Mouse (Mus musculus): ENCODE measurements around the gene Ubald1. TPM values are rescaled to one million over a fixed set of nuclear protein-coding genes. Genes with fewer than 3 reads are reported as not detected.

The Ubald1 gene
- polyA plus RNA-seq, 1 experiment from 2014 or later = 65.0 TPM

DNA sequence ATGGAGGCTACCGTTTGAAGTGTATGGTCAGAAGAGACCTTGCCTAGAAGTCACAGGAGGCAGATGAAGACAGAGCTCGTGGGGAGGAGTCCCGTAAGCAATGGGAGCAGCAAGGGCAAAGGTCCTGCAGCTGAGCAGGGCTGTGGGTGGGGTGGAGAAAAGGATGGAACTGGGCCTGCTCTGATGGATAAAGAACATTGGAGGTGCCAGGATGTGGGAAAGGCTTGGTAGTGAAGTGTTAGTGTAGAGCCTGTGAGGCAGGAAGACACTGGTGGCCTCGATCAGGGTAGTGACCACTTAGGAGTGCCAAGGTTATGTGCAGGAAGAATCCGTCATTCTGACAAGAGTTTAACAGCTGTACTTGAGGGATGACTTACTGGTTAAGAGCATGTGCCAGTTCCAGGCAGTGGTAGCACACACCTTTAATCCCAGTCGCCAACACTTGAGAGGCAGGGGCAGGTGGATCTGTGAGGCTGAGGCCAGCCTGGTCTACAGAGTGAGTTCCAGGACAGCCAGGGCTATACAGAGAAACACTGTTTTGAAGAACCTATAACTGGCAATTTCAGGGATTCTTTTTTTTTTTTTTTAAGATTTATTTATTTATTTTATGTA is 23.5 kb upstream of the Ubald1 start:
- no peaks in the 10 kb centered on the region for H3K27me3 ChIP-seq (ENCODE audit: control insufficient read depth, insufficient read depth, low read length)
- no peaks in the 10 kb centered on the region for H3K36me3 ChIP-seq (ENCODE audit: control insufficient read depth, insufficient read depth, low read length)
- WGBS = 84% methylated on average over 6 of the region's 6 CpGs
- no peaks in the 10 kb centered on the region for H3K9me3 ChIP-seq (ENCODE audit: control insufficient read depth, low read length)
- H3K27ac ChIP-seq (ENCODE audit: low read depth, low read length) = no peak overlapping the region
- ATAC-seq (ENCODE audit: low read depth) = no peak
- no peak overlapping the region for H3K4me3 ChIP-seq (ENCODE audit: low read depth, low read length)
- no peak overlapping the region for H3K4me2 ChIP-seq (ENCODE audit: low read depth, low read length)
- no peak overlapping the region for H3K9ac ChIP-seq (replicated peaks; ENCODE audit: low read depth, low read length)
- peaks cover 2% of the 10 kb centered on the region; the same call in 1 of the 2 replicates for H3K4me1 ChIP-seq (ENCODE audit: control insufficient read depth, insufficient read depth, low read length)

DNA sequence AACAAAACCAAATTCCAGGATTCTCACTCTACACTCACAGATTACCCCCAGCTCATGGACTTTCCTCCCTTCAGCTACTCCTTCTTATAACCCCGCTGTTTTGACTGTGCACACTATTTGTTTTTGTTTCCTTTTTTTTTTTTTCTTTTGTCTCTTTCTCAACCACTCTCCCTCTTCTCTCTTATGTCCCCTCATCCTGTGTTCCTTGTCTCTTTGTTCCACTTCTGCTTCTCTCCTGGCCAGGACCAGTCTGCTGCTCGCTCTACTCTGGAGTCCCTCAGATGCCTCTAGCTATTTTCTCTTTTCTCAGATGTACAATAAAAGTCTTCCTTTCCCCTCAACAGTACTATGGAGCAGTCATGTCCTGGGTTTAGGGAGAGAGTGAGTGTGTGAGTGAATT is 22.3 kb upstream of the Ubald1 start:
- Histone ChIP-seq H3K4me3 (ENCODE audit: low read depth, low read length) (no peak overlapping the region), H3K4me1 (ENCODE audit: control insufficient read depth, insufficient read depth, low read length) (peaks cover 2% of the 10 kb centered on the region; the same call in 1 of the 2 replicates), H3K9me3 (ENCODE audit: control insufficient read depth, low read length) (no peaks in the 10 kb centered on the region), H3K4me2 (ENCODE audit: low read depth, low read length) (no peak overlapping the region), H3K27ac (ENCODE audit: low read depth, low read length) (no peak overlapping the region), H3K9ac (replicated peaks; ENCODE audit: low read depth, low read length) (no peak overlapping the region), H3K36me3 (ENCODE audit: control insufficient read depth, insufficient read depth, low read length) (no peaks in the 10 kb centered on the region), H3K27me3 (ENCODE audit: control insufficient read depth, insufficient read depth, low read length) (no peaks in the 10 kb centered on the region)
- WGBS = 80% methylated on average over 2 of the region's 2 CpGs
- ATAC-seq (ENCODE audit: low read depth) = no peak

DNA sequence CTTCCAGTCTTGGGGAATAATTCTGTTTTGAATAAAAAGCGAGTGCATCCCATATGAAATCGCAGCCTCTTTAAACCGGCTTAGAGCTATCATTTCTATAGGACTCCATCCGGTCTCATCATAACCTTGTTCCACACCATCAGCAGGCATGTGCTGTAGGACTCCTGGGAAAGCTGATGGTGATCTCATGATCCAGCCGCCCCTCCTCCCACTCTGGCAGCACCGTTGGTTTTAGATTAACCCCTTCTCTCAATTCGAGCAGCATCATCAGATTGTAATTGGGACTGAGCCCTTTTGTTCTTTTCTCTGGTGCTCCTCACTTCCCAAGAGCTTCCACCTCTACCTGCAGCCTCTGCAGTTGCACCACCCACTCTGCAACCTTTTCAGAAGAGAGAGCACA is 21.1 kb upstream of the Ubald1 start:
- no peak overlapping the region for H3K9ac ChIP-seq (replicated peaks; ENCODE audit: low read depth, low read length)
- ATAC-seq (ENCODE audit: low read depth) = peak; percentile 51; the same call in 1 of the 2 replicates
- no peaks in the 10 kb centered on the region for H3K27me3 ChIP-seq (ENCODE audit: control insufficient read depth, insufficient read depth, low read length)
- no peak overlapping the region for H3K4me2 ChIP-seq (ENCODE audit: low read depth, low read length)
- H3K9me3 ChIP-seq (ENCODE audit: control insufficient read depth, low read length) = no peaks in the 10 kb centered on the region
- H3K36me3 ChIP-seq (ENCODE audit: control insufficient read depth, insufficient read depth, low read length) = no peaks in the 10 kb centered on the region
- H3K4me3 ChIP-seq (ENCODE audit: low read depth, low read length) = no peak overlapping the region
- 48% methylated on average over 7 of the region's 7 CpGs for WGBS
- H3K4me1 ChIP-seq (ENCODE audit: control insufficient read depth, insufficient read depth, low read length) = peaks cover 2% of the 10 kb centered on the region; the same call in 1 of the 2 replicates
- peak overlapping the region; percentile 28; the same call in 1 of the 2 replicates for H3K27ac ChIP-seq (ENCODE audit: low read depth, low read length)

DNA sequence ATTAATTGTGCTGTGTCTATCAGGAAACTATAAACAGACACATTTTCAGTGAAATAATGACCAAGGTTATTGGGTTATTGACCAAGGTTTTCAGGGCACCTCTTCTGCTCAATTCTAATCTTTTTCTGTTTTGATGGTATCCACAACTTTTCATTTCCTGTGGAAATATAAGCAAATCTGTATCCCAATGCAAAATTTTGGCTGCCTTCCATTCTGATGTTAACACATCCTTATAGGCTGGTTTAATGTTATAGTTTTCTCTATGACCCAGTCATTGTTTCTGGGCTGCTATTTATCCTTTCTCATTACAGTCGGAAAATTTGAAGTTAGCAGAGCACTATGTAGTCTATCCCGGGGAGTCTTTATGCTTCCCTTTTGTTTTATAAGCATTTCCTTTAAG is 19.6 kb upstream of the Ubald1 start:
- no peak for ATAC-seq (ENCODE audit: low read depth)
- H3K9ac ChIP-seq (replicated peaks; ENCODE audit: low read depth, low read length) = no peak overlapping the region
- no peak overlapping the region for H3K4me2 ChIP-seq (ENCODE audit: low read depth, low read length)
- no peak overlapping the region for H3K27ac ChIP-seq (ENCODE audit: low read depth, low read length)
- H3K4me1 ChIP-seq (ENCODE audit: control insufficient read depth, insufficient read depth, low read length) = peaks cover 2% of the 10 kb centered on the region; the same call in 1 of the 2 replicates
- H3K27me3 ChIP-seq (ENCODE audit: control insufficient read depth, insufficient read depth, low read length) = no peaks in the 10 kb centered on the region
- 76% methylated on average over 2 of the region's 2 CpGs for WGBS
- H3K36me3 ChIP-seq (ENCODE audit: control insufficient read depth, insufficient read depth, low read length) = no peaks in the 10 kb centered on the region
- H3K4me3 ChIP-seq (ENCODE audit: low read depth, low read length) = no peak overlapping the region
- no peaks in the 10 kb centered on the region for H3K9me3 ChIP-seq (ENCODE audit: control insufficient read depth, low read length)

DNA sequence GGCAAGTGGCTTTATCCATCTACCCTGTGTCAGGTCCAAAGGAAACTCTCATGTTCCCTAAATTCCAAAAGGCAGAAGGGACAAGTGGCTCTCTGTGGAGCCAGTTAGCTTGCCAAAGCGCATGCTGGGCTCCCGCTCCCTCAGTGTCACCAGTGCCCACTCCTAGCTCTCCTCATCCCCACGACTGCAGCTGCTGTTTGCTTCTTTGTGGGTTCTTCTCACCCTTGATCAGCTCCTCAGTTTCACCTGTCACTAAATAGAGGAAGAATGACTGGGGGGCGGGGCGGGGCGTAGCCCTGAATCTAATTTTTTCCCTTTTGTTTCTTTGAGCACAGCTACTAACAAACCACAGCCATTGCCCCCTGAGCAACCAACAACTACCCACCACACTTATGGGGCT is 18.8 kb upstream of the Ubald1 start:
- Histone ChIP-seq H3K4me3 (ENCODE audit: low read depth, low read length) (no peak overlapping the region), H3K9ac (replicated peaks; ENCODE audit: low read depth, low read length) (no peak overlapping the region), H3K4me2 (ENCODE audit: low read depth, low read length) (no peak overlapping the region), H3K36me3 (ENCODE audit: control insufficient read depth, insufficient read depth, low read length) (no peaks in the 10 kb centered on the region), H3K27ac (ENCODE audit: low read depth, low read length) (no peak overlapping the region), H3K4me1 (ENCODE audit: control insufficient read depth, insufficient read depth, low read length) (peaks cover 2% of the 10 kb centered on the region; the same call in 1 of the 2 replicates), H3K9me3 (ENCODE audit: control insufficient read depth, low read length) (no peaks in the 10 kb centered on the region), H3K27me3 (ENCODE audit: control insufficient read depth, insufficient read depth, low read length) (no peaks in the 10 kb centered on the region)
- ATAC-seq (ENCODE audit: low read depth) = no peak
- 89% methylated on average over 6 of the region's 6 CpGs for WGBS

DNA sequence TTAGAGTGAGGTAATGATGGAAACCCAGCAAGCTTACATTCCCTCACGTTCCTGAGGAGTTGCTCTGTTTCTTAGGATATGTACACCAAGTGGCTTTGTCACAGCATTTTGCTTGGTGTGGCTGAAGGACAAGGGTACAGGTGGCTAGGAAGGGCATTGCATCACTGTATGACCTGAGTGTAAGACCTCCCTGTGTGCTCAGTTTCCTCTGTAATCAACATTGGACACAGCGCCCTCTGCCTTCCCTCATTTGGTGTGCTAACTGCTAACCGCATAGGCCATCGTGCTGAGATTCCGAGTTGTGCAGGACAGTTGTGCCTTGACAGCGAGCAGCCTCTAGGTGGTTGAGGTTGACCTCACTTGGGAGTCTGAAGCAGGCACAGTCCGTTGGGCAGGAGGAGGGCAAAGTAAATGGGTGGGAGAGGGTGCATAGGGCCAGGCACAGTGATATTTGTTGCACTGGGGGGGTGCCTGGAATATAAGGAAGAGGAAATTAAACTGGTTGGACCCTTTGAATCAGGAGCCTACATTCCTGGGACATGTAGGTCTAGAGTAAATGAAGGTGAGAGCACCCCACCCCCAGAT is 17.1 kb upstream of the Ubald1 start:
- H3K27ac ChIP-seq (ENCODE audit: low read depth, low read length) = no peak overlapping the region
- peaks cover 2% of the 10 kb centered on the region; the same call in 1 of the 2 replicates for H3K4me1 ChIP-seq (ENCODE audit: control insufficient read depth, insufficient read depth, low read length)
- WGBS = 53% methylated on average over 7 of the region's 7 CpGs
- no peaks in the 10 kb centered on the region for H3K36me3 ChIP-seq (ENCODE audit: control insufficient read depth, insufficient read depth, low read length)
- no peaks in the 10 kb centered on the region for H3K9me3 ChIP-seq (ENCODE audit: control insufficient read depth, low read length)
- no peak overlapping the region for H3K9ac ChIP-seq (replicated peaks; ENCODE audit: low read depth, low read length)
- H3K27me3 ChIP-seq (ENCODE audit: control insufficient read depth, insufficient read depth, low read length) = no peaks in the 10 kb centered on the region
- H3K4me2 ChIP-seq (ENCODE audit: low read depth, low read length) = no peak overlapping the region
- no peak for ATAC-seq (ENCODE audit: low read depth)
- no peak overlapping the region for H3K4me3 ChIP-seq (ENCODE audit: low read depth, low read length)

DNA sequence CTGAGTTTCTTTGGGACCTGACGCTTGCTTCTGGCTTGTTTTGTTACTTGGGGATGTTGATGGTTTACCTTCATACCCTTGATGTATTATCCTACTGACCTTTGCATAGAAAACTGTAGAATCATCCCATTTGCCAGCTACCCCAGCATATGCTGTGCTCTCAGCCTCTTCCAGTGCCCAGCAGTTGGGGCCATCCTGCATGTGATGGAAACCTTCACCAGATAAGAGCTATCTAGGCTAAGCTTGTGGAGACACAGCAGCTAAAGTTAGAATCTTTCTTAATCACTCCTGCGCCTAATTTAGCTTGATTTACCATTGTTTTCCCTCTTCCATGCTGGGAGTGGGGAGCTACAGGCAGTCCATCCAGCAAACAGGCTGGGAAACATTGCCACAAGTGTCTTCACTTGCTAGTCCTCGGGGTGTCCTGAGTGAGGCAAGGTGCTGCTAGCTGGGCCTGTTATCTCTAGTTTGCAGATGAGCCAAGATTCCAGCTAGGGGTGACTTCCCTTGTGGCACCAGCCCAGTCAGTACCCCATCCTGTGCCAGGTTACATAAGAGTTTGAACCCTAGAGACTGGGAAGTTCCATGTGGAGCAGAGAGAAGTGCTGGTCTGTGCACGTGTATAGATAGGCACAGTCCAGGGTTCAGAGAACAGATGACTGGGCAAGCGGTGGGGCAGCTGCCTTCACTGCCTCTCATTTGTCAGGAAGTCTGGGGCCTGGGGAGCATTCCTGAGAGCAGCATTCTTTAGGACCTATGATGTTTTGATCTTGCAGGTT is 16.3 kb upstream of the Ubald1 start:
- H3K4me2 ChIP-seq (ENCODE audit: low read depth, low read length) = no peak overlapping the region
- no peak overlapping the region for H3K9ac ChIP-seq (replicated peaks; ENCODE audit: low read depth, low read length)
- H3K9me3 ChIP-seq (ENCODE audit: control insufficient read depth, low read length) = no peaks in the 10 kb centered on the region
- peaks cover 2% of the 10 kb centered on the region; the same call in 1 of the 2 replicates for H3K4me1 ChIP-seq (ENCODE audit: control insufficient read depth, insufficient read depth, low read length)
- ATAC-seq (ENCODE audit: low read depth) = no peak
- H3K27ac ChIP-seq (ENCODE audit: low read depth, low read length) = no peak overlapping the region
- no peaks in the 10 kb centered on the region for H3K27me3 ChIP-seq (ENCODE audit: control insufficient read depth, insufficient read depth, low read length)
- no peaks in the 10 kb centered on the region for H3K36me3 ChIP-seq (ENCODE audit: control insufficient read depth, insufficient read depth, low read length)
- 82% methylated on average over 5 of the region's 5 CpGs for WGBS
- no peak overlapping the region for H3K4me3 ChIP-seq (ENCODE audit: low read depth, low read length)

DNA sequence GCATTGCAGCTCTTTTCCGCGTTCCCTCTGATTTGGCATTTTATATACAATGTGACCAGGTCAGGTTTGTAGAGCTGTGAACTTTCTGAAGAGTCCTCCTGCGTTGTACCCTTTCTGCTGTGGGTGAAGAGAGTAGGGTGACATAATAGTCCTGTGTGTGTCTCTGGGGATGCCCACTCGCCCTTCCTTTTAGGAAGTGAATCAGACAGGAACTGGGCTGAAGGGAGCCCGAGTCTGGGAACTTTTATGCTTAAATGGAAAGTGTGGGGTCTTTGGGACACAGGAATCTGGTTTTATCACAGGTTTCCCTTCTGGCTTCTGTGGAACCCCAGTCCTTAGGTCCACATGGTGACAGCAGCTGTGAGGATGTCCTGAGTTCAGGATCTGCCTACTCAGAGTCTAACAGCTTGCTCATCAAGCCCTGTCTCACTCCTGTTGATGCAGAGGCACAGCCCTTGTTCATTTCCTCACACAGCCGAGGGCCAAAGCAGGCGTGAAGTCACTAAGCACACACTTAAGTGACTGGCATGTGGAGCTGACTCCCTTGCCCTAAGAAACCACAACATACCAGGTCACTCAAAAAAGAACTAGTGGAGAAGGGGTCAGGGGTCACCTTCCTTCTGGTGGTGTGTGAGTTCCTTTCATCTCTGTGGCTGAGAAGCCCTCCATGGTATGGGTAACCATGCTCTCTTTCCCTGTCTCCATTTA is 14.2 kb upstream of the Ubald1 start:
- ATAC-seq (ENCODE audit: low read depth) = no peak
- Histone ChIP-seq H3K9me3 (ENCODE audit: control insufficient read depth, low read length) (no peaks in the 10 kb centered on the region), H3K36me3 (ENCODE audit: control insufficient read depth, insufficient read depth, low read length) (no peaks in the 10 kb centered on the region), H3K4me1 (ENCODE audit: control insufficient read depth, insufficient read depth, low read length) (peaks cover 2% of the 10 kb centered on the region; the same call in 1 of the 2 replicates), H3K4me3 (ENCODE audit: low read depth, low read length) (no peak overlapping the region), H3K27me3 (ENCODE audit: control insufficient read depth, insufficient read depth, low read length) (no peaks in the 10 kb centered on the region), H3K27ac (ENCODE audit: low read depth, low read length) (no peak overlapping the region), H3K4me2 (ENCODE audit: low read depth, low read length) (no peak overlapping the region), H3K9ac (replicated peaks; ENCODE audit: low read depth, low read length) (no peak overlapping the region)
- 82% methylated on average over 7 of the region's 7 CpGs for WGBS

All from neural tube, embryonic 14.5 days (tissue).